Mouse (Mus musculus) MEL (cell line): ENCODE measurements around the gene Hba-a2.
A peak's percentile ranks its signal among the peaks of the same experiment; 100 is the strongest.

Experiments
- CTCF ChIP-seq, 3 experiments: IDR thresholded peaks in 2 of 3; conservative IDR thresholded peaks in 1 of 3; 2 replicates each; pipeline ENCODE4 v1.5.1; 2011 to 2012; ENCODE audit warnings: low read length in 3 of 3, low read depth in 2 of 3, mild to moderate bottlenecking in 2 of 3, improper control_type of control experiment in 1 of 3, inconsistent platforms in 1 of 3, mixed read lengths in 1 of 3, moderate library complexity in 1 of 3; ENCODE audit not compliant: control insufficient read depth in 1 of 3, insufficient read depth in 1 of 3, poor library complexity in 1 of 3, severe bottlenecking in 1 of 3
- E2F4 ChIP-seq: IDR thresholded peaks from 2 replicates; pipeline ENCODE4 v1.6.1; 2011; ENCODE audit warnings: low read depth, low read length, improper control_type of control experiment, borderline replicate concordance
- MAZ ChIP-seq: IDR thresholded peaks from 2 replicates; pipeline ENCODE4 v1.6.1; 2012; ENCODE audit warnings: low read depth, mild to moderate bottlenecking, inconsistent platforms, low read length, improper control_type of control experiment

GRCm38 (mm10) chr11:32265117-32265738 lies 31.1 kb upstream of the Hba-a2 start:
- 0 out of 2 replicates have a peak, but pooled peaks have one; percentile 30 for TF ChIP-seq MAZ
- TF ChIP-seq CTCF (IDR thresholded peaks at IDR 0.05 in 2 of 3, conservative IDR thresholded peaks at IDR 0.05 in 1 of 3; ENCODE audit: control insufficient read depth in 1 of 3, insufficient read depth in 1 of 3, low read depth in 2 of 3, low read length in 3 of 3, poor library complexity in 1 of 3, severe bottlenecking in 1 of 3): no peak
- no peak for TF ChIP-seq E2F4
